Mouse (Mus musculus): ENCODE data around the gene Dact3. TPM values are rescaled to one million over a fixed set of nuclear protein-coding genes. Genes with fewer than 3 reads are reported as not detected.

Gene Dact3
- total and polyA plus RNA-seq, 3 experiments: 0.31 to 2.1 TPM; not detected in 1

DNA sequence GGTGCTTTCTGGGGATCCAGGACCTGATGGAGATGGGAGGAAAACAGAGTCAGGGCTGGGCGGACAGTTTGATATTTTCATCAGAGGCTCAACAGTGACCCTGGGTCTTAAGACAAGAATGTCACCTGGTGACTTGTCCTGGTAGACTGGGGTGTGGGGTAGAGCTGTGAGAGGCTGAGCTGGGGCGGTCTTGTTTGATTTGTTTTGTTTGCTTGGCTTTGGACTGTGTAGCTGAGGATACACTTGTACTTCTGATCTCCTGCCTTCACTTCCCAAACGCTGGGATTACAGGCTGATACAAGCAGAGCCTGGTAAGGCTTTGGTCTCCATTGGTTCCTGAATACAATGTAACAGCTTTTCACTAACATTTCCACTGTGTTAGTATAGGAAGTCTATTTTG is 7.6 kb upstream of the Dact3 start:
- Histone ChIP-seq H3K4me1 (ENCODE audit: control insufficient read depth in 1 of 2, insufficient read depth in 2 of 2, low read length in 2 of 2) (no peaks in the 10 kb centered on the region), H3K4me3 (ENCODE audit: control insufficient read depth in 1 of 2, insufficient read depth in 1 of 2, low read depth in 2 of 2, low read length in 2 of 2) (no peak overlapping the region), H3K79me2 (ENCODE audit: control insufficient read depth, insufficient read depth, low read length, poor library complexity) (no peaks in the 10 kb centered on the region), H3K9me3 (replicated peaks; ENCODE audit: insufficient read depth, low read length) (no peaks in the 10 kb centered on the region), H3K27me3 (ENCODE audit: control insufficient read depth in 1 of 2, insufficient read depth in 2 of 2, low read length in 2 of 2) (no peaks in the 10 kb centered on the region), H3K9ac (ENCODE audit: control insufficient read depth, low read depth, low read length, poor library complexity, severe bottlenecking) (no peak overlapping the region), H3K27ac (ENCODE audit: control insufficient read depth, low read depth, low read length) (no peak overlapping the region), H3K36me3 (ENCODE audit: control insufficient read depth in 1 of 2, insufficient read depth in 2 of 2, low read length in 2 of 2) (no peaks in the 10 kb centered on the region)
- TF ChIP-seq RCOR1 (IDR thresholded peaks at IDR 0.05; ENCODE audit: low read depth, low read length) (no peak), UBTF (IDR thresholded peaks at IDR 0.05; ENCODE audit: borderline replicate concordance, insufficient read depth, low read depth, low read length) (no peak), MAFK (IDR thresholded peaks at IDR 0.05; ENCODE audit: borderline replicate concordance, low read depth, low read length) (no peak), GATA1 (IDR thresholded peaks at IDR 0.05; ENCODE audit: low read depth, low read length) (no peak), E2F4 (IDR thresholded peaks at IDR 0.05; ENCODE audit: borderline replicate concordance, low read depth, low read length) (no peak), ETS1 (IDR thresholded peaks at IDR 0.05; ENCODE audit: low read depth, low read length) (no peak), POLR2A (IDR thresholded peaks at IDR 0.05; ENCODE audit: control insufficient read depth in 1 of 2, insufficient read depth in 1 of 2, low read depth in 1 of 2, low read length in 2 of 2, poor library complexity in 1 of 2) (no peak), CHD2 (IDR thresholded peaks at IDR 0.05; ENCODE audit: low read length) (no peak)
- DNase-seq (ENCODE audit: low read depth, low spot score): no peak

- DNase-seq (ENCODE audit: low read depth, low spot score): peak; percentile 26
- Histone ChIP-seq H3K36me3 (ENCODE audit: control insufficient read depth in 1 of 2, insufficient read depth in 2 of 2, low read length in 2 of 2) (no peaks in the 10 kb centered on the region; a peak in 1 of 4 replicates), H3K9me3 (replicated peaks; ENCODE audit: insufficient read depth, low read length) (no peaks in the 10 kb centered on the region), H3K4me3 (ENCODE audit: control insufficient read depth in 1 of 2, insufficient read depth in 1 of 2, low read depth in 2 of 2, low read length in 2 of 2) (no peak overlapping the region), H3K27ac (ENCODE audit: control insufficient read depth, low read depth, low read length) (no peak overlapping the region), H3K4me1 (ENCODE audit: control insufficient read depth in 1 of 2, insufficient read depth in 2 of 2, low read length in 2 of 2) (no peaks in the 10 kb centered on the region), H3K9ac (ENCODE audit: control insufficient read depth, low read depth, low read length, poor library complexity, severe bottlenecking) (no peak overlapping the region), H3K79me2 (ENCODE audit: control insufficient read depth, insufficient read depth, low read length, poor library complexity) (no peaks in the 10 kb centered on the region), H3K27me3 (ENCODE audit: control insufficient read depth in 1 of 2, insufficient read depth in 2 of 2, low read length in 2 of 2) (no peaks in the 10 kb centered on the region)
- no peak for TF ChIP-seq E2F4 (IDR thresholded peaks at IDR 0.05; ENCODE audit: borderline replicate concordance, low read depth, low read length)
- no peak for TF ChIP-seq HCFC1 (IDR thresholded peaks at IDR 0.05; ENCODE audit: low read depth, low read length)
- TF ChIP-seq GABPA (IDR thresholded peaks at IDR 0.05; ENCODE audit: low read depth, low read length): no peak
- no peak for TF ChIP-seq TBP (IDR thresholded peaks at IDR 0.05; ENCODE audit: low read depth, low read length)
Observed at GRCm38 (mm10) chr7:16869497-16869896, 5.6 kb upstream of the Dact3 start.

DNA sequence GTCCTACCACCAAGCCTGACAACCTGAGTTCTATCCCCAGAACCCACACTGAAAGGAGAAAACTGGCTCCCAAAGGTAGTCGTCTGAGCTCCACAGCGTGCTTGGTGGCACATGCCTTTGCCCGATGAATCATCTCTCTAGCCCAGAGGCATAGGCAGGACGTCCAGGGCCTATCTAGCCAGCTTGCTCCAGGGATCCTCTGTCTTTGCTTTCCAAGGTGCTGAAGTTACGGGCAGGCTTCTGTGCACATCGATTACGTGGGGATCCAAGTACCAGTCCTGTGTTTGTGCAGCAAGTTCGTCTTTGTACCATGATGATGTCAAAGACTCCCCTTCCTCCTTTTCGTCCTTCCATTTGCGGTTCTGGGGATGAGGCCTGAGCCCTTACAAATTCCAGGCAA is 3.5 kb upstream of the Dact3 start:
- Histone ChIP-seq H3K4me1 (ENCODE audit: control insufficient read depth in 1 of 2, insufficient read depth in 2 of 2, low read length in 2 of 2) (no peaks in the 10 kb centered on the region; a peak in 1 of 4 replicates), H3K4me3 (ENCODE audit: control insufficient read depth in 1 of 2, insufficient read depth in 1 of 2, low read depth in 2 of 2, low read length in 2 of 2) (no peak overlapping the region), H3K9ac (ENCODE audit: control insufficient read depth, low read depth, low read length, poor library complexity, severe bottlenecking) (no peak overlapping the region), H3K36me3 (ENCODE audit: control insufficient read depth in 1 of 2, insufficient read depth in 2 of 2, low read length in 2 of 2) (peaks cover 0 to 4% of the 10 kb centered on the region in 2 experiments; a peak in 2 of 4 replicates), H3K9me3 (replicated peaks; ENCODE audit: insufficient read depth, low read length) (no peaks in the 10 kb centered on the region), H3K79me2 (ENCODE audit: control insufficient read depth, insufficient read depth, low read length, poor library complexity) (no peaks in the 10 kb centered on the region; the same call in 1 of the 2 replicates), H3K27ac (ENCODE audit: control insufficient read depth, low read depth, low read length) (no peak overlapping the region), H3K27me3 (ENCODE audit: control insufficient read depth in 1 of 2, insufficient read depth in 2 of 2, low read length in 2 of 2) (no peaks in the 10 kb centered on the region)
- no peak for TF ChIP-seq USF1 (IDR thresholded peaks at IDR 0.05; ENCODE audit: low read depth, low read length)
- no peak for TF ChIP-seq RCOR1 (IDR thresholded peaks at IDR 0.05; ENCODE audit: low read depth, low read length)
- no peak for TF ChIP-seq TBP (IDR thresholded peaks at IDR 0.05; ENCODE audit: low read depth, low read length)
- TF ChIP-seq ZKSCAN1 (IDR thresholded peaks at IDR 0.05; ENCODE audit: low read depth, low read length): no peak
- no peak for TF ChIP-seq ZNF384 (IDR thresholded peaks at IDR 0.05; ENCODE audit: low read depth, low read length)
- no peak for TF ChIP-seq SIN3A (IDR thresholded peaks at IDR 0.05; ENCODE audit: low read length)
- TF ChIP-seq POLR2A (IDR thresholded peaks at IDR 0.05; ENCODE audit: control insufficient read depth in 1 of 2, insufficient read depth in 1 of 2, low read depth in 1 of 2, low read length in 2 of 2, poor library complexity in 1 of 2): no peak
- TF ChIP-seq TCF12 (IDR thresholded peaks at IDR 0.05; ENCODE audit: low read depth, low read length): no peak
- TF ChIP-seq CTCF (IDR thresholded peaks at IDR 0.05 in 2 of 3, conservative IDR thresholded peaks at IDR 0.05 in 1 of 3; ENCODE audit: control insufficient read depth in 1 of 3, insufficient read depth in 1 of 3, low read depth in 2 of 3, low read length in 3 of 3, poor library complexity in 1 of 3, severe bottlenecking in 1 of 3): no peak
- TF ChIP-seq ETS1 (IDR thresholded peaks at IDR 0.05; ENCODE audit: low read depth, low read length): no peak
- no peak for TF ChIP-seq MYB (IDR thresholded peaks at IDR 0.05; ENCODE audit: low read depth, low read length)
- no peak for TF ChIP-seq E2F4 (IDR thresholded peaks at IDR 0.05; ENCODE audit: borderline replicate concordance, low read depth, low read length)
- TF ChIP-seq MYC (IDR thresholded peaks at IDR 0.05; ENCODE audit: low read depth, low read length): no peak
- no peak for TF ChIP-seq NRF1 (IDR thresholded peaks at IDR 0.05; ENCODE audit: insufficient read depth, low read depth, low read length, poor library complexity, severe bottlenecking)
- no peak for TF ChIP-seq BHLHE40 (IDR thresholded peaks at IDR 0.05; ENCODE audit: borderline replicate concordance, low read depth, low read length)
- no peak for TF ChIP-seq POLR2AphosphoS2 (IDR thresholded peaks at IDR 0.05; ENCODE audit: low read length)
- no peak for TF ChIP-seq MAX (IDR thresholded peaks at IDR 0.05; ENCODE audit: low read length)
- DNase-seq (ENCODE audit: low read depth, low spot score): peak; percentile 51

All from MEL (cell line).